Mouse (Mus musculus) intestine, postnatal 0 days (tissue): ENCODE results near the gene Iqce. TPM values are rescaled to one million over a fixed set of nuclear protein-coding genes. Genes with fewer than 3 reads are reported as not detected.

Experiments
- ATAC-seq: fragments of 200-750 bp; cut with Nextera tagmentation; 2 replicates; pipeline ENCODE4 v1.8.0; 2017; ENCODE audit warnings: mild to moderate bottlenecking, moderate TSS enrichment, moderate library complexity
- H3K27ac ChIP-seq: fragments of 300-500 bp; sonication (generic); 2 replicates; pipeline ENCODE4 v1.5.1; 2014; ENCODE audit warnings: mild to moderate bottlenecking, low read depth, low read length, moderate library complexity
- H3K27me3 ChIP-seq: fragments of 300-500 bp; sonication (generic); replicated peaks from 2 replicates; pipeline ENCODE4 v1.6.1; 2014; ENCODE audit warnings: low read length, mixed read lengths; ENCODE audit not compliant: control insufficient read depth, insufficient read depth
- H3K36me3 ChIP-seq: fragments of 300-500 bp; sonication (generic); 2 replicates; pipeline ENCODE4 v1.6.1; 2014; ENCODE audit warnings: mild to moderate bottlenecking, moderate library complexity; ENCODE audit not compliant: control insufficient read depth, insufficient read depth
- H3K4me1 ChIP-seq: fragments of 300-500 bp; sonication (generic); replicated peaks from 2 replicates; pipeline ENCODE4 v1.6.1; 2014; ENCODE audit warnings: antibody characterized with exemption, low read length, mixed read lengths; ENCODE audit not compliant: control insufficient read depth, insufficient read depth
- H3K4me2 ChIP-seq: fragments of 300-500 bp; sonication (generic); replicated peaks from 2 replicates; pipeline ENCODE4 v1.6.1; 2014; ENCODE audit warnings: low read depth, mild to moderate bottlenecking, moderate library complexity
- H3K4me3 ChIP-seq: fragments of 300-500 bp; sonication (generic); 2 replicates; pipeline ENCODE4 v1.5.1; 2014; ENCODE audit warnings: low read depth, low read length
- H3K9ac ChIP-seq: fragments of 300-500 bp; sonication (generic); 2 replicates; pipeline ENCODE4 v1.6.1; 2014; ENCODE audit warnings: mild to moderate bottlenecking, low read depth, low read length
- H3K9me3 ChIP-seq: fragments of 300-500 bp; sonication (generic); 2 replicates; pipeline ENCODE4 v1.6.1; 2016; ENCODE audit warnings: mixed run types; ENCODE audit not compliant: control insufficient read depth
- CTCF ChIP-seq: sonication (generic); IDR thresholded peaks from 2 replicates; pipeline ENCODE4 v1.5.1; 2016; ENCODE audit warnings: low read depth, mild to moderate bottlenecking, control low read depth, antibody characterized with exemption, moderate library complexity
- WGBS: fragments of 180-500 bp; shearing (Covaris S2); extraction: QIAGEN DNeasy Blood & Tissue Kit; methylation state at CpG from one replicate; pipeline ENCODE4 v1.1.7; 2014; 5-methylcytosine and 5-hydroxymethylcytosine counted together
- polyA plus RNA-seq: library from polyadenylated mRNA; unstranded; fragments of >200 nt; fragmentation: Nextera tagmentation; extraction: Ambion mirVana; gene quantifications from 2 replicates; pipeline ENCODE4 v1.2.1, GENCODE M21; 2015

Iqce gene
- polyA plus RNA-seq, 1 experiment from 2014 or later: 5.7 TPM

- 70% methylated on average over 1 of the region's 1 CpGs for WGBS
- Histone ChIP-seq H3K9ac (no peak overlapping the region), H3K36me3 (no peaks in the 10 kb centered on the region), H3K27me3 (no peaks in the 10 kb centered on the region), H3K4me2 (no peak overlapping the region), H3K4me3 (no peak overlapping the region), H3K27ac (no peak overlapping the region), H3K4me1 (peaks cover 17% of the 10 kb centered on the region; the same call in 1 of the 2 replicates), H3K9me3 (no peaks in the 10 kb centered on the region)
- no peak for TF ChIP-seq CTCF
- ATAC-seq: no peak
Measured at GRCm38 (mm10) chr5:140660398-140660797, 41.8 kb downstream of the Iqce start.

- Histone ChIP-seq H3K4me3 (no peak overlapping the region), H3K36me3 (no peaks in the 10 kb centered on the region), H3K27me3 (no peaks in the 10 kb centered on the region), H3K27ac (no peak overlapping the region), H3K4me1 (peaks cover 20% of the 10 kb centered on the region; the same call in 1 of the 2 replicates), H3K4me2 (no peak overlapping the region), H3K9ac (no peak overlapping the region), H3K9me3 (no peaks in the 10 kb centered on the region)
- no peak for TF ChIP-seq CTCF
- ATAC-seq: no peak
- 55% methylated on average over 16 of the region's 16 CpGs for WGBS
Measured at GRCm38 (mm10) chr5:140659607-140660272, 42.4 kb downstream of the Iqce start.

GRCm38 (mm10) chr5:140654096-140654845 lies 47.9 kb downstream of the Iqce start:
- ATAC-seq: peak; percentile 93
- Histone ChIP-seq H3K27ac (peak overlapping the region; percentile 74), H3K4me2 (no peak overlapping the region), H3K4me3 (no peak overlapping the region), H3K36me3 (no peaks in the 10 kb centered on the region), H3K9ac (no peak overlapping the region), H3K4me1 (peaks cover 14% of the 10 kb centered on the region; the same call in 1 of the 2 replicates), H3K27me3 (no peaks in the 10 kb centered on the region), H3K9me3 (no peaks in the 10 kb centered on the region)
- no peak for TF ChIP-seq CTCF
- 35% methylated on average over 15 of the region's 15 CpGs for WGBS

GRCm38 (mm10) chr5:140652587-140652986 lies 49.6 kb downstream of the Iqce start:
- Histone ChIP-seq H3K9me3 (no peaks in the 10 kb centered on the region), H3K4me3 (no peak overlapping the region), H3K4me1 (peaks cover 15% of the 10 kb centered on the region; the same call in 1 of the 2 replicates), H3K36me3 (no peaks in the 10 kb centered on the region), H3K4me2 (no peak overlapping the region), H3K27ac (no peak overlapping the region), H3K9ac (no peak overlapping the region), H3K27me3 (no peaks in the 10 kb centered on the region)
- 63% methylated on average over 7 of the region's 7 CpGs for WGBS
- no peak for ATAC-seq
- no peak for TF ChIP-seq CTCF

- H3K4me2 ChIP-seq: no peak overlapping the region
- H3K9ac ChIP-seq: no peak overlapping the region
- no peak overlapping the region for H3K27ac ChIP-seq
- H3K4me3 ChIP-seq: no peak overlapping the region
- ATAC-seq: no peak
- no peaks in the 10 kb centered on the region for H3K9me3 ChIP-seq
- H3K36me3 ChIP-seq: no peaks in the 10 kb centered on the region; the same call in 1 of the 2 replicates
- TF ChIP-seq CTCF: no peak
- no peaks in the 10 kb centered on the region for H3K27me3 ChIP-seq
- peaks cover 18% of the 10 kb centered on the region; the same call in 1 of the 2 replicates for H3K4me1 ChIP-seq
- WGBS: 87% methylated on average over 11 of the region's 11 CpGs
Measured at GRCm38 (mm10) chr5:140651231-140651630, 50.9 kb downstream of the Iqce start.

- peaks cover 7% of the 10 kb centered on the region; the same call in 1 of the 2 replicates for H3K36me3 ChIP-seq
- no peak overlapping the region for H3K4me3 ChIP-seq
- H3K9me3 ChIP-seq: no peaks in the 10 kb centered on the region
- H3K27me3 ChIP-seq: no peaks in the 10 kb centered on the region
- peak overlapping the region; percentile 60; the same call in 1 of the 2 replicates for H3K27ac ChIP-seq
- peak overlapping the region; percentile 91 for H3K4me2 ChIP-seq
- no peak for ATAC-seq
- H3K4me1 ChIP-seq: peaks cover 17% of the 10 kb centered on the region; the same call in 1 of the 2 replicates
- no peak for TF ChIP-seq CTCF
- H3K9ac ChIP-seq: no peak overlapping the region
- 63% methylated on average over 7 of the region's 7 CpGs for WGBS
Measured at GRCm38 (mm10) chr5:140649881-140650414, 52.2 kb downstream of the Iqce start.
